Mouse (Mus musculus) bone marrow, adult 2 months (tissue): ENCODE results near the gene Gm11939.

ENCODE experiments used
- CTCF ChIP-seq: fragments of 200-500 bp; IDR thresholded peaks from 2 replicates; pipeline ENCODE4 v1.5.1; 2011; ENCODE audit warnings: low read length, control low read depth; ENCODE audit not compliant: control insufficient read depth, insufficient read depth
- POLR2A ChIP-seq: fragments of 200-500 bp; IDR thresholded peaks from 2 replicates; pipeline ENCODE4 v1.6.1; 2011; ENCODE audit warnings: low read depth, mild to moderate bottlenecking, control low read depth, low read length, borderline replicate concordance; ENCODE audit not compliant: control insufficient read depth

DNA sequence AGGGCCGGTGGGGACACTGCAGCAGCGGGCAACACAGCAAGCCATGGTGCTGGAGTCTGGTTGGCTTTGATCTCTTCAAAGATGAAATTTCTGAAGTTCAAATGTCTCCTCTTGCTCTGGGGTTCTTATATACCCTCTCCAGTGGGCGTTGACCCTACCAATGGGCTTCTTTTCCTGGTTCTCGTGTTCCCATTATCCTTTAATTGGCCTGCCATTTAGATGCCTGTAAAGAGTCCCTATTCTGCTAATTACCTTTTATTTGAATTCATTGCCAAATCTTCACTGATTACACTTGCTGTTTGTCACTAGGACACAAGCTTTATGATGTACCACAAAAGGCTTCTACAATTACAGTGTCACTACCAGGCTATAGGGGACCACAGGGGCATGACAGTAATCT is 8.5 kb downstream of the Gm11939 start, which contains the start of gene Krtap3-3:
- TF ChIP-seq CTCF (no peak), POLR2A (no peak)
